ENCODE assay signal across 8 mouse cellular contexts in the genomic region with DNA sequence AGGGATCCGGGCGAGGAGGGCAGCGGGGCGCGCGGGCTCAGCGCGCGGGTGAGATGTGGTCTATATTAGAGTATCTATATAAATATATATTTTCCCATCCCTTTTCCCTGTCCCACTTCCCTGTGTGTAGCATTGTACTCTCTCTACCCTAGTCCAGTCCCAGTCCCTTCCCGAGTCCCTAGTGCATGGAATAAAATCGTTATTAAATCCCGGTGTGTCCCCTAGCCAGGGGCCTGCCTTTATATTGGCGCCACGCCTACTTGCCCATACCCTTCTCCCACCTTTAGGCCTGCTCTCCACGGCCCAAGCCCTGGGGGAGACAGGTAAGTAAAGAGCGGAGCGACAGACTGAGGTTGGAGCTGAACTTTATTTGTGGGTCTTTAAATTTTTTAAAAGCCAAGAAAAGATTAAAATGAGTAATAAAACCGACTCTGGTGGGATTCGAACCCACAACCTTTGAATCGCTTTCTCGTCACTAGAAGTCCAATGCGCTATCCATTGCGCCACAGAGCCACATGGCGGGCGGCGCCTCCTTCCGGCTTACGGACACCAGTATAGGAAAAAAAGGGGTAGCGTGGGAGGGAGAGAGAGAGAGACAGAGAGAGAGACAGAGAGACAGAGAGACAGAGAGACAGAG. TPM values are rescaled to one million over a fixed set of nuclear protein-coding genes. Genes with fewer than 3 reads are reported as not detected.
DNase-seq lines count a peak whose midpoint lies in the region; ATAC-seq and TF ChIP-seq lines count a peak whose summit lies in the region.

No protein-coding gene starts in this region.

- WGBS in embryonic facial prominence, embryonic 13.5 days = 1% methylated on average over 29 of the region's 29 CpGs
- WGBS in heart, embryonic 10.5 days = under 1% methylated on average over 29 of the region's 29 CpGs
- WGBS in kidney, embryonic 15.5 days = under 1% methylated on average over 29 of the region's 29 CpGs
- 1% methylated on average over 29 of the region's 29 CpGs for WGBS in limb, embryonic 15.5 days

- H3K9me3 ChIP-seq in embryonic facial prominence, embryonic 13.5 days = no peaks in the 10 kb centered on the region
- H3K9me3 ChIP-seq in heart, embryonic 10.5 days = no peaks in the 10 kb centered on the region
- no peaks in the 10 kb centered on the region for H3K9me3 ChIP-seq in kidney, embryonic 15.5 days (replicated peaks)
- no peaks in the 10 kb centered on the region for H3K9me3 ChIP-seq in limb, embryonic 15.5 days

- H3K79me2 ChIP-seq in myocyte (ENCODE audit: control insufficient read depth, insufficient read depth) = no peaks in the 10 kb centered on the region

- no peaks in the 10 kb centered on the region for H3K36me3 ChIP-seq in embryonic facial prominence, embryonic 13.5 days
- H3K36me3 ChIP-seq in heart, embryonic 10.5 days = no peaks in the 10 kb centered on the region
- H3K36me3 ChIP-seq in kidney, embryonic 15.5 days = no peaks in the 10 kb centered on the region
- H3K36me3 ChIP-seq in limb, embryonic 15.5 days = no peaks in the 10 kb centered on the region
- H3K36me3 ChIP-seq in myocyte (ENCODE audit: control insufficient read depth, insufficient read depth) = no peaks in the 10 kb centered on the region

- H3K27me3 ChIP-seq in embryonic facial prominence, embryonic 13.5 days = peaks cover 20% of the 10 kb centered on the region
- H3K27me3 ChIP-seq in heart, embryonic 10.5 days (ENCODE audit: insufficient read depth, poor library complexity, severe bottlenecking) = peaks cover 11% of the 10 kb centered on the region; the same call in 1 of the 2 replicates
- peaks cover 9% of the 10 kb centered on the region; the same call in 1 of the 2 replicates for H3K27me3 ChIP-seq in kidney, embryonic 15.5 days
- H3K27me3 ChIP-seq in limb, embryonic 15.5 days = peaks cover 2% of the 10 kb centered on the region; the same call in 1 of the 2 replicates
- H3K27me3 ChIP-seq in myocyte (ENCODE audit: control insufficient read depth, insufficient read depth, insufficient read length) = no peaks in the 10 kb centered on the region

- peak; percentile 91 for DNase-seq in 3134 (ENCODE audit: extremely low read depth, insufficient read length, low spot score)
- peak; percentile 93 for DNase-seq in adrenal gland, postnatal 14 days
- DNase-seq in heart, embryonic 10.5 days (ENCODE audit: low spot score) = peak; percentile 95
- DNase-seq in spleen, postnatal 4 days (ENCODE audit: low spot score in 2 of 2) = peak; percentile 88 to 93

- H3K4me2 ChIP-seq in embryonic facial prominence, embryonic 13.5 days = peak overlapping the region; percentile 97
- H3K4me2 ChIP-seq in kidney, embryonic 15.5 days = peak overlapping the region; percentile 94
- H3K4me2 ChIP-seq in limb, embryonic 15.5 days = peak overlapping the region; percentile 97
- peak overlapping the region; percentile 82 for H3K4me2 ChIP-seq in myocyte (ENCODE audit: low read depth)

- TF ChIP-seq POLR2A in myocyte (IDR thresholded peaks at IDR 0.05; ENCODE audit: insufficient read length, low read depth) = no peak

- no peak; the same call in 1 of the 2 replicates for ATAC-seq in embryonic facial prominence, embryonic 13.5 days (ENCODE audit: insufficient number of reproducible peaks, insufficient read depth, low FRiP score, low TSS enrichment, low read depth)
- ATAC-seq in kidney, embryonic 15.5 days (replicated peaks; ENCODE audit: low FRiP score) = 0 out of 2 replicates have a peak, but pooled peaks have one; percentile 0
- ATAC-seq in limb, embryonic 15.5 days (ENCODE audit: insufficient number of reproducible peaks, low FRiP score, low TSS enrichment, low read depth) = 0 out of 2 replicates have a peak, but pooled peaks have one; percentile 1

- peaks cover 39% of the 10 kb centered on the region for H3K4me1 ChIP-seq in embryonic facial prominence, embryonic 13.5 days
- H3K4me1 ChIP-seq in heart, embryonic 10.5 days = peaks cover 59% of the 10 kb centered on the region
- peaks cover 55% of the 10 kb centered on the region for H3K4me1 ChIP-seq in kidney, embryonic 15.5 days
- H3K4me1 ChIP-seq in limb, embryonic 15.5 days = peaks cover 49% of the 10 kb centered on the region

- H3K9ac ChIP-seq in embryonic facial prominence, embryonic 13.5 days = peak overlapping the region; percentile 84
- peak overlapping the region; percentile 73 for H3K9ac ChIP-seq in kidney, embryonic 15.5 days
- H3K9ac ChIP-seq in limb, embryonic 15.5 days = peak overlapping the region; percentile 74

- H3ac ChIP-seq in myocyte (ENCODE audit: control insufficient read depth, insufficient read length) = peak overlapping the region; percentile 82

- peak overlapping the region; percentile 85 for H3K4me3 ChIP-seq in embryonic facial prominence, embryonic 13.5 days
- peak overlapping the region; percentile 86 for H3K4me3 ChIP-seq in heart, embryonic 10.5 days
- peak overlapping the region; percentile 83 for H3K4me3 ChIP-seq in kidney, embryonic 15.5 days (replicated peaks)
- peak overlapping the region; percentile 82 for H3K4me3 ChIP-seq in limb, embryonic 15.5 days
- H3K4me3 ChIP-seq in myocyte = peak overlapping the region; percentile 68

- peak overlapping the region; percentile 88 for H3K27ac ChIP-seq in embryonic facial prominence, embryonic 13.5 days
- H3K27ac ChIP-seq in heart, embryonic 10.5 days = peak overlapping the region; percentile 88
- H3K27ac ChIP-seq in kidney, embryonic 15.5 days = peak overlapping the region; percentile 92
- peak overlapping the region; percentile 95 for H3K27ac ChIP-seq in limb, embryonic 15.5 days

TF ChIP-seq in myocyte, 11 proteins besides CTCF, POLR2A, EP300 and RAD21:
- TF ChIP-seq USF1 (IDR thresholded peaks at IDR 0.05; ENCODE audit: low read depth) (peak; percentile 40), CEBPB (IDR thresholded peaks at IDR 0.05; ENCODE audit: insufficient read depth, poor library complexity, severe bottlenecking) (peak; percentile 39; the same call in 1 of the 2 replicates), MYOG (IDR thresholded peaks at IDR 0.05; ENCODE audit: control insufficient read depth in 1 of 3, insufficient read depth in 1 of 3, insufficient read length in 2 of 3, low read depth in 2 of 3) (no peak)

RNA-seq across cellular contexts. Expression of a gene that starts 0.8 kb away (rescaled TPM):
- total RNA-seq in adrenal gland, postnatal 14 days (2021) = 0.38 and 0.41 TPM in 2 replicates
- 0.13 and 0.17 TPM in 2 replicates for polyA plus RNA-seq in embryonic facial prominence, embryonic 13.5 days (2015; fragmentation: Nextera tagmentation; extraction: Ambion mirVana)
- 0.16 and 0.17 TPM in 2 replicates for polyA plus RNA-seq in heart, embryonic 10.5 days (2016; fragmentation: Nextera tagmentation; extraction: Ambion mirVana)
- polyA plus RNA-seq in kidney, embryonic 15.5 days (2015; fragmentation: Nextera tagmentation; extraction: Ambion mirVana) = 0.27 and 0.51 TPM in 2 replicates
- polyA plus RNA-seq in limb, embryonic 15.5 days (2015; fragmentation: Nextera tagmentation; extraction: Ambion mirVana) = 0.40 and 0.49 TPM in 2 replicates
- 0.78 TPM for polyA plus RNA-seq in myocyte (2012; fragmentation: generic; extraction: Trizol)

RNA-seq across cellular contexts. Expression of a gene that starts 2.5 kb away (rescaled TPM):
- total RNA-seq in adrenal gland, postnatal 14 days (2021) = 1.2 and 1.6 TPM in 2 replicates
- 1.1 TPM in 2 replicates for polyA plus RNA-seq in embryonic facial prominence, embryonic 13.5 days (2015; fragmentation: Nextera tagmentation; extraction: Ambion mirVana)
- 0.16 and 0.25 TPM in 2 replicates for polyA plus RNA-seq in heart, embryonic 10.5 days (2016; fragmentation: Nextera tagmentation; extraction: Ambion mirVana)
- polyA plus RNA-seq in kidney, embryonic 15.5 days (2015; fragmentation: Nextera tagmentation; extraction: Ambion mirVana) = 0.60 and 1.3 TPM in 2 replicates
- 11.7 and 14.9 TPM in 2 replicates for polyA plus RNA-seq in limb, embryonic 15.5 days (2015; fragmentation: Nextera tagmentation; extraction: Ambion mirVana)
- polyA plus RNA-seq in myocyte (2012; fragmentation: generic; extraction: Trizol) = 0.01 TPM

RNA-seq across cellular contexts. Expression of a gene that starts 3.0 kb away (rescaled TPM):
- 0.37 TPM in 1 of 2 replicates, not detected in the other for total RNA-seq in adrenal gland, postnatal 14 days (2021)
- 0.44 and 0.47 TPM in 2 replicates for polyA plus RNA-seq in embryonic facial prominence, embryonic 13.5 days (2015; fragmentation: Nextera tagmentation; extraction: Ambion mirVana)
- 0.60 and 0.63 TPM in 2 replicates for polyA plus RNA-seq in heart, embryonic 10.5 days (2016; fragmentation: Nextera tagmentation; extraction: Ambion mirVana)
- 0.42 and 0.46 TPM in 2 replicates for polyA plus RNA-seq in kidney, embryonic 15.5 days (2015; fragmentation: Nextera tagmentation; extraction: Ambion mirVana)
- 0.58 and 0.68 TPM in 2 replicates for polyA plus RNA-seq in limb, embryonic 15.5 days (2015; fragmentation: Nextera tagmentation; extraction: Ambion mirVana)
- polyA plus RNA-seq in myocyte (2012; fragmentation: generic; extraction: Trizol) = 0.28 TPM

RNA-seq across cellular contexts. Expression of a gene that starts 28.2 kb away (rescaled TPM):
- 116 and 118 TPM in 2 replicates for total RNA-seq in adrenal gland, postnatal 14 days (2021)
- 11.1 and 11.5 TPM in 2 replicates for polyA plus RNA-seq in embryonic facial prominence, embryonic 13.5 days (2015; fragmentation: Nextera tagmentation; extraction: Ambion mirVana)
- polyA plus RNA-seq in heart, embryonic 10.5 days (2016; fragmentation: Nextera tagmentation; extraction: Ambion mirVana) = 8.0 and 8.8 TPM in 2 replicates
- 12.1 and 13.7 TPM in 2 replicates for polyA plus RNA-seq in kidney, embryonic 15.5 days (2015; fragmentation: Nextera tagmentation; extraction: Ambion mirVana)
- 24.3 and 28.9 TPM in 2 replicates for polyA plus RNA-seq in limb, embryonic 15.5 days (2015; fragmentation: Nextera tagmentation; extraction: Ambion mirVana)
- 8.9 TPM for polyA plus RNA-seq in myocyte (2012; fragmentation: generic; extraction: Trizol)

RNA-seq across cellular contexts. Expression of a gene that starts 33.6 kb away (rescaled TPM):
- total RNA-seq in adrenal gland, postnatal 14 days (2021) = not detected in 2 replicates
- polyA plus RNA-seq in embryonic facial prominence, embryonic 13.5 days (2015; fragmentation: Nextera tagmentation; extraction: Ambion mirVana) = 0.21 TPM in 1 of 2 replicates, not detected in the other
- polyA plus RNA-seq in heart, embryonic 10.5 days (2016; fragmentation: Nextera tagmentation; extraction: Ambion mirVana) = not detected in 2 replicates
- 0.08 and 0.42 TPM in 2 replicates for polyA plus RNA-seq in kidney, embryonic 15.5 days (2015; fragmentation: Nextera tagmentation; extraction: Ambion mirVana)
- 53.5 and 60.5 TPM in 2 replicates for polyA plus RNA-seq in limb, embryonic 15.5 days (2015; fragmentation: Nextera tagmentation; extraction: Ambion mirVana)
- not detected for polyA plus RNA-seq in myocyte (2012; fragmentation: generic; extraction: Trizol)
